Mouse (Mus musculus): Measurements from ENCODE around the gene Pgam5. TPM values are rescaled to one million over a fixed set of nuclear protein-coding genes. Genes with fewer than 3 reads are reported as not detected.

Gene Pgam5
- polyA plus RNA-seq, 1 experiment from 2014 or later: 47.8 TPM

DNA sequence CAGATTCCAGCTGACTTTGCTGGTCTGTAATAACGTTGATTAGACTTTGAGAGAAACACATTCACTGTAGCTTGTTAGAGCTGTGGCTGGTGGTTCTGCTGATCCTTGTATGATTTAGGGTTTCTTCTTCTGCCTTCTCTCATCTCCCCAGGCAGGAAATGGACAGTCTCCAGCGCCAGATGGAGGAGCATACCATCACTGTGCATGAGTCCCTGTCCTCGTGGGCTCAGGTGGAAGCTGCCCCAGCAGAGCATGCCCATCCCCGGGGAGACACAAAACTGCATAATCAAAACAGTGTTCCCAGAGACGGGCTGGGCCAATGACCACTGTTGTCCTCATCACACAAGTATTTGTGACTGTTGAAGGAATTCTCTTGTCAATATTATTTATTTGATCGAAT, 47.0 kb downstream of the Pgam5 start:
- no peaks in the 10 kb centered on the region for H3K4me1 ChIP-seq (replicated peaks; ENCODE audit: insufficient read depth, low read length)
- WGBS: 86% methylated on average over 6 of the region's 6 CpGs
- H3K27me3 ChIP-seq (ENCODE audit: insufficient read depth, low read length): no peaks in the 10 kb centered on the region
- H3K27ac ChIP-seq: no peak overlapping the region
- H3K9me3 ChIP-seq (replicated peaks; ENCODE audit: low read length): no peaks in the 10 kb centered on the region
- no peak for DNase-seq (ENCODE audit: low spot score)
- TF ChIP-seq CTCF (IDR thresholded peaks at IDR 0.05; ENCODE audit: low read depth): no peak
- peaks cover 60% of the 10 kb centered on the region for H3K36me3 ChIP-seq (ENCODE audit: insufficient read depth, low read length)
- H3K4me2 ChIP-seq (ENCODE audit: low read length): no peak overlapping the region
- no peak overlapping the region for H3K4me3 ChIP-seq (replicated peaks; ENCODE audit: low read depth, low read length)
- no peak for ATAC-seq (replicated peaks; ENCODE audit: low FRiP score, low read depth)
- H3K9ac ChIP-seq (ENCODE audit: low read depth, low read length): no peak overlapping the region

DNA sequence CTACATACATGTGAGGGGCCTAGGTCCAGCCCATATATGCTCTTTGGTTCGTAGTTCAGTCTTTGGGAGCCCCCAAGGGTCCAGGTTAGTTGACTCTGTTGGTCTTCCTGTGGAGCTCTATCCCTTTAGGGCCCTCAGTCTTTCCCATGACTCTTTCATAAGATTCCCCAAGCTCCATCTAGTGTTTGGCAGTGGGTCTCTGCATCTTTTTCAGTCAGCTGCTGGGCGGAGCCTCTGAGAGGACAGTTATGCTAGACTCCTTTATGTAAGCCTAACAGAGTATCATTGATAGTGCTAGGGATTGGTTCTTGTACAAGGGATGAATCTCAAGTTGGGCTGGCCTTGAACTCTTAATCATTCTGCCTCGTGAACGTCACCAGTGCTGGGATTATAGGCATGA, 49.4 kb downstream of the Pgam5 start:
- Histone ChIP-seq H3K4me2 (ENCODE audit: low read length) (no peak overlapping the region), H3K27me3 (ENCODE audit: insufficient read depth, low read length) (no peaks in the 10 kb centered on the region), H3K9ac (ENCODE audit: low read depth, low read length) (no peak overlapping the region), H3K36me3 (ENCODE audit: insufficient read depth, low read length) (peaks cover 63% of the 10 kb centered on the region), H3K27ac (no peak overlapping the region), H3K9me3 (replicated peaks; ENCODE audit: low read length) (no peaks in the 10 kb centered on the region), H3K4me1 (replicated peaks; ENCODE audit: insufficient read depth, low read length) (no peaks in the 10 kb centered on the region), H3K4me3 (replicated peaks; ENCODE audit: low read depth, low read length) (no peak overlapping the region)
- ATAC-seq (replicated peaks; ENCODE audit: low FRiP score, low read depth) (no peak), DNase-seq (ENCODE audit: low spot score) (no peak)
- no peak for TF ChIP-seq CTCF (IDR thresholded peaks at IDR 0.05; ENCODE audit: low read depth)
- WGBS: 94% methylated on average over 4 of the region's 4 CpGs

DNA sequence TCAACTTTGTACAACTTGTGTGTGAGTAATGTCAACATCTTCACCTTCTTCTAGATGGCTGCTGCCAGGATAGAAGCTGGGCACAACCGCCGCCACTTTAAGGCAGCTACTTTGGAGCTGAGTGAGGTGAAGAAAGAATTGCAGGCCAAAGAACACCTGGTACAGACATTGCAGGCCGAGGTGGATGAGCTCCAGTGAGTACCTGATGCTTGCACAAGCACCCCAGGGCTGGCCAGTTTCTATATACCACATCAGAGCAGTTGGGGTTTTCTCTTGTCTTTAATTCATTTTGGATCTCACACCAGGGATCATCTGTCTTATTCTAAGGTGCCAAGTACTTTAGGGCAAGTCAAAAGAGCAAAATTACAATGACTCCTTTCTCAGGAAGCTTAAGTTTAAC, 52.9 kb downstream of the Pgam5 start:
- Histone ChIP-seq H3K9ac (ENCODE audit: low read depth, low read length) (no peak overlapping the region), H3K27ac (no peak overlapping the region), H3K4me1 (replicated peaks; ENCODE audit: insufficient read depth, low read length) (no peaks in the 10 kb centered on the region), H3K27me3 (ENCODE audit: insufficient read depth, low read length) (no peaks in the 10 kb centered on the region), H3K4me3 (replicated peaks; ENCODE audit: low read depth, low read length) (no peak overlapping the region), H3K9me3 (replicated peaks; ENCODE audit: low read length) (no peaks in the 10 kb centered on the region), H3K4me2 (ENCODE audit: low read length) (no peak overlapping the region), H3K36me3 (ENCODE audit: insufficient read depth, low read length) (peaks cover 76% of the 10 kb centered on the region)
- no peak for TF ChIP-seq CTCF (IDR thresholded peaks at IDR 0.05; ENCODE audit: low read depth)
- 97% methylated on average over 3 of the region's 3 CpGs for WGBS
- ATAC-seq (replicated peaks; ENCODE audit: low FRiP score, low read depth): no peak
- no peak for DNase-seq (ENCODE audit: low spot score)

DNA sequence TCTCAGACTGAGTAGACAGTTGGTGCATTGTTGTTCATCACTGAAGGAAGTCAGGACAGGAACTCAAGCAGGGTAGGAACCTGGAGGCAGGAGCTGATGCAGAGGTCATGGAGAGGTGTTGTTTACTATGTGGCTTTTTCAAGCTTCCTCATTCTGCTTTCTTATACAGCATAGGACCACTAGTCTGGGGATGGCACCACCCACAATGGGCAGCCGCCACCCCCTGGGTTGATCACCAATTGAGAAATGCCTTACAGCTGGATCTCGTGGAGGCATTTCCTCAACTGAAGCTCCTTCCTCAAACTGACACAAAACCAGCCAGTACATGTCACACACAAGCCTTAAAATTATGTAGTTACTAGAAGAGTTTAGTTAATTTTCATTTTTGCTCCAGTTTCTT, 58.4 kb downstream of the Pgam5 start:
- H3K36me3 ChIP-seq (ENCODE audit: insufficient read depth, low read length): peaks cover 80% of the 10 kb centered on the region
- no peak for TF ChIP-seq CTCF (IDR thresholded peaks at IDR 0.05; ENCODE audit: low read depth)
- ATAC-seq (replicated peaks; ENCODE audit: low FRiP score, low read depth): no peak
- no peaks in the 10 kb centered on the region for H3K27me3 ChIP-seq (ENCODE audit: insufficient read depth, low read length)
- H3K4me2 ChIP-seq (ENCODE audit: low read length): no peak overlapping the region
- DNase-seq (ENCODE audit: low spot score): no peak
- H3K4me1 ChIP-seq (replicated peaks; ENCODE audit: insufficient read depth, low read length): no peaks in the 10 kb centered on the region
- 79% methylated on average over 2 of the region's 2 CpGs for WGBS
- no peak overlapping the region for H3K9ac ChIP-seq (ENCODE audit: low read depth, low read length)
- no peak overlapping the region for H3K27ac ChIP-seq
- H3K4me3 ChIP-seq (replicated peaks; ENCODE audit: low read depth, low read length): no peak overlapping the region
- no peaks in the 10 kb centered on the region for H3K9me3 ChIP-seq (replicated peaks; ENCODE audit: low read length)

Other genes starting within 250 kb of the Pgam5 start
- 2.7 and 3.0 TPM in 2 replicates for gene Gm17655, start 197.4 kb downstream of the Pgam5 start, polyA plus RNA-seq (2015; fragmentation: Nextera tagmentation; extraction: Ambion mirVana)
- gene Gm35315, start 175.5 kb downstream of the Pgam5 start, polyA plus RNA-seq (2015; fragmentation: Nextera tagmentation; extraction: Ambion mirVana): 0.91 and 1.0 TPM in 2 replicates
- 1.3 and 1.6 TPM in 2 replicates for gene Plcxd1, start 169.9 kb downstream of the Pgam5 start, polyA plus RNA-seq (2015; fragmentation: Nextera tagmentation; extraction: Ambion mirVana)
- 26.4 and 28.3 TPM in 2 replicates for gene Gtpbp6, start 161.7 kb downstream of the Pgam5 start, polyA plus RNA-seq (2015; fragmentation: Nextera tagmentation; extraction: Ambion mirVana)
- 4.8 and 4.9 TPM in 2 replicates for gene Zfp605, start 159.8 kb downstream of the Pgam5 start, polyA plus RNA-seq (2015; fragmentation: Nextera tagmentation; extraction: Ambion mirVana)
- 29.5 and 30.5 TPM in 2 replicates for gene Chfr, start 134.1 kb downstream of the Pgam5 start, polyA plus RNA-seq (2015; fragmentation: Nextera tagmentation; extraction: Ambion mirVana)
- 9.8 and 11.1 TPM in 2 replicates for gene Golga3, start 93.2 kb downstream of the Pgam5 start, polyA plus RNA-seq (2015; fragmentation: Nextera tagmentation; extraction: Ambion mirVana)
- gene Ankle2, start 38.9 kb downstream of the Pgam5 start, polyA plus RNA-seq (2015; fragmentation: Nextera tagmentation; extraction: Ambion mirVana): 23.3 and 24.2 TPM in 2 replicates
- 54.0 and 57.6 TPM in 2 replicates for gene Pxmp2, start 16.3 kb upstream of the Pgam5 start, polyA plus RNA-seq (2015; fragmentation: Nextera tagmentation; extraction: Ambion mirVana)
- 11.1 and 13.7 TPM in 2 replicates for gene Pole, start 16.4 kb upstream of the Pgam5 start, polyA plus RNA-seq (2015; fragmentation: Nextera tagmentation; extraction: Ambion mirVana)
- gene P2rx2, start 73.3 kb upstream of the Pgam5 start, polyA plus RNA-seq (2015; fragmentation: Nextera tagmentation; extraction: Ambion mirVana): 0.57 and 0.64 TPM in 2 replicates
- not detected in 2 replicates for gene Lrcol1, start 74.8 kb upstream of the Pgam5 start, polyA plus RNA-seq (2015; fragmentation: Nextera tagmentation; extraction: Ambion mirVana)
- gene Fbrsl1, start 178.6 kb upstream of the Pgam5 start, polyA plus RNA-seq (2015; fragmentation: Nextera tagmentation; extraction: Ambion mirVana): 11.8 and 14.0 TPM in 2 replicates

All from kidney, postnatal 0 days (tissue).